Mouse (Mus musculus) heart, embryonic 10.5 days (tissue): ENCODE results near the gene Lypd8. TPM values are rescaled to one million over a fixed set of nuclear protein-coding genes. Genes with fewer than 3 reads are reported as not detected.
"Not testable (repeated sequence)": the region's sequence is repeated elsewhere in the genome, so short reads cannot be mapped to it uniquely, and the experiment has no call there.

Experiments used
- DNase-seq: peaks from one replicate; pipeline ENCODE4 v3.0.0-alpha.2; 2017; ENCODE audit warnings: low spot score
- H3K27ac ChIP-seq: fragments of 300-500 bp; sonication (generic); 2 replicates; pipeline ENCODE4 v1.5.1; 2016; ENCODE audit warnings: mild to moderate bottlenecking
- H3K27me3 ChIP-seq: fragments of 300-500 bp; sonication (generic); 2 replicates; pipeline ENCODE4 v1.6.1; 2016; ENCODE audit warnings: mild to moderate bottlenecking; ENCODE audit not compliant: poor library complexity, insufficient read depth, severe bottlenecking
- H3K36me3 ChIP-seq: fragments of 300-500 bp; sonication (generic); 2 replicates; pipeline ENCODE4 v1.6.1; 2016; ENCODE audit warnings: mild to moderate bottlenecking, moderate library complexity
- H3K4me1 ChIP-seq: fragments of 300-500 bp; sonication (generic); 2 replicates; pipeline ENCODE4 v1.6.1; 2016; ENCODE audit warnings: mild to moderate bottlenecking
- H3K4me3 ChIP-seq: fragments of 300-500 bp; sonication (generic); 2 replicates; pipeline ENCODE4 v1.5.1; 2016; ENCODE audit warnings: mild to moderate bottlenecking, moderate library complexity
- H3K9me3 ChIP-seq: fragments of 300-500 bp; sonication (generic); 2 replicates; pipeline ENCODE4 v1.6.1; 2016; ENCODE audit warnings: mild to moderate bottlenecking, moderate library complexity
- WGBS: fragments of 180-500 bp; shearing (Covaris S2); methylation state at CpG from one replicate; pipeline ENCODE4 v1.1.7; 2016; 5-methylcytosine and 5-hydroxymethylcytosine counted together
- polyA plus RNA-seq: library from polyadenylated mRNA; unstranded; fragments of >200 nt; fragmentation: Nextera tagmentation; extraction: Ambion mirVana; gene quantifications from 2 replicates; pipeline ENCODE4 v1.2.1, GENCODE M21; 2016

Lypd8 gene
- polyA plus RNA-seq, 1 experiment from 2014 or later: not detected

GRCm38 (mm10) chr11:58354927-58355326, 23.9 kb upstream of the Lypd8 start:
- H3K27me3 ChIP-seq: no peaks in the 10 kb centered on the region
- WGBS: 75% methylated on average over 3 of the region's 3 CpGs

DNA sequence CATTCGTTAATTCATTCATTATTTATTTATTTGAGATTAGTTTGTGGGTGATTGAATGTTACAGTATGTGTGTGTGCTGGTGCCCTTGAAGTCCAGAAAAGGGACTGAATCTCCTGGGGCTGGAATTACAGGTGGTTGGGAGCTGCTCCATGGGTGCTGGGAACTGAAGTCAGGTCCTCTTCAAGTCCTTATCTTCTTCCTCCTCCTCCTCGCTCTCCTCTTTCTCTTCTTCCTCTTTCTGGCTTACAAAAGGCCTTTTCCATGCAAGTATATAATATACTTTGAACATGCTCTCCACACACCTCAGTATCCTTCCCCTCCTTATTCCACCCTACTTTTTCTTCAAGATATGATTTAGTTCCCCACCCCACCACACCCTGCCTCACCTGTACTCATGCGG, 21.8 kb upstream of the Lypd8 start:
- Histone ChIP-seq H3K4me3 (no peak overlapping the region), H3K9me3 (no peaks in the 10 kb centered on the region), H3K36me3 (no peaks in the 10 kb centered on the region), H3K27me3 (no peaks in the 10 kb centered on the region), H3K27ac (no peak overlapping the region), H3K4me1 (peaks cover 7% of the 10 kb centered on the region; the same call in 1 of the 2 replicates)
- WGBS: 83% methylated on average over 3 of the region's 3 CpGs
- DNase-seq: no peak

More at GRCm38 (mm10) chr11:58354927-58355326, 23.9 kb upstream of the Lypd8 start:
- H3K36me3 ChIP-seq: no peaks in the 10 kb centered on the region
- H3K9me3 ChIP-seq: no peaks in the 10 kb centered on the region
- H3K4me1 ChIP-seq: peaks cover 7% of the 10 kb centered on the region; the same call in 1 of the 2 replicates
- DNase-seq: no peak
- H3K4me3 ChIP-seq: no peak overlapping the region
- H3K27ac ChIP-seq: no peak overlapping the region

DNA sequence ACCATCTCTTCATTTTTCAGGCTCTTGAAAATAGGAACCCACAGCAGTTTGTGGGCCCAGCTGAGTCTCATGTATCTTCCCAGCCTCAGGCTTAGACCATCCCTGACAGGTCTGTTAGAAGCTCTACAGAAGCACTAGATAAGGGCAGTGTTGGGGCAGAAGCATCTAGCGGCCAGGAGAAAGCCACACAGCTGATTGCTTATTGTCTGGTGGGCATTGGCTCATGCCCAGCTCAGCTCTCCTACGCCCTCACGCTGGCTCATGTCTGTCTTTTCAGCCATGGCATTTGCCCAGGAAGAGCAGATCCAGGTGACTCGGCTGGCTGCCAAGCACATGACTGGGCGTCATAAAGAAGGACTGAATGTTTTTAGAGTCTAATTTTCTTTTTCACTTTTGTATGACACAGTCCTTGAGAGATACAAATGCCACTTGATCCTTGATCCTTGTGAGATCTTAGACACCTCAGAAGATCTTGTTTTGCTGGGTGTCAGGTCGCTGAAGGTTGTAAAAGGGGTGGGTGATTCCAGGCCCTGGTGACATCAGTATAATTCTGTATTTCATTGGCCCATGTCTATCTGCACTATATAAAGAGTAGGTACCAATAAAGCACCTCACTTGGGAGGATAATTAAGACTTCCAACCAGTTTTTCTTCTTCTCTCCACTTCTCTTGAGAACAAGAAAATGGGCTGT, 20.9 kb upstream of the Lypd8 start:
- DNase-seq: no peak
- Histone ChIP-seq H3K4me1 (peaks cover 7% of the 10 kb centered on the region; the same call in 1 of the 2 replicates), H3K9me3 (no peaks in the 10 kb centered on the region), H3K27ac (no peak overlapping the region), H3K4me3 (no peak overlapping the region), H3K27me3 (no peaks in the 10 kb centered on the region), H3K36me3 (no peaks in the 10 kb centered on the region)
- 83% methylated on average over 6 of the region's 6 CpGs for WGBS

DNA sequence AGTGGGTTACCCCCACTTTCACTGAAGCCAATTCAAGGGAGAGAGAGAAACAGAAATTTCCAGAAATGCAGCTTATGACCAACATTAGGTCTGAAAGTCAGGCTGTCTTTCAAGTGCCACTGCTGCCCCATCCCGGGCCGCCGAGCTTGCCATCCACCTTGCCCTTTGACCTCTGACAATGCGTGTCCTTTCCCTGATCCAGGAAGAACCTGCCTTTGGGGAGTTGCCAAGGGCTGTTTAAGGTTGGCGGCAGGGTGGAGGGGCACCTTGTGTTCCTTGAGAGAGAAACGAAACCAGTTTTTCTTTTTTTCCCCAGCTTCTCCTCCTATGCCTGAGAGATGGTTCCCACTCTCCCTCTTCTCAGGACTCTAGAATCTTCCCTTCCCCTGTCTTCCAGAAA, 16.3 kb upstream of the Lypd8 start:
- no CpG with 5 or more reads among the region's 6 CpGs for WGBS
- not testable (repeated sequence) for H3K4me1 ChIP-seq, H3K27ac ChIP-seq, H3K36me3 ChIP-seq, H3K27me3 ChIP-seq, DNase-seq, H3K4me3 ChIP-seq, H3K9me3 ChIP-seq

- Histone ChIP-seq H3K9me3 (no peaks in the 10 kb centered on the region), H3K27me3 (no peaks in the 10 kb centered on the region), H3K36me3 (no peaks in the 10 kb centered on the region), H3K27ac (no peak overlapping the region), H3K4me1 (no peaks in the 10 kb centered on the region), H3K4me3 (no peak overlapping the region)
- WGBS: 66% methylated on average over 3 of the region's 3 CpGs
- no peak for DNase-seq
Observed at GRCm38 (mm10) chr11:58364454-58364853, 14.4 kb upstream of the Lypd8 start.

- H3K27me3 ChIP-seq, DNase-seq, H3K36me3 ChIP-seq, H3K27ac ChIP-seq, H3K9me3 ChIP-seq, H3K4me3 ChIP-seq, H3K4me1 ChIP-seq: not testable (repeated sequence)
- WGBS: no CpG with 5 or more reads among the region's 6 CpGs
Observed at GRCm38 (mm10) chr11:58366191-58366590, 12.7 kb upstream of the Lypd8 start.

DNA sequence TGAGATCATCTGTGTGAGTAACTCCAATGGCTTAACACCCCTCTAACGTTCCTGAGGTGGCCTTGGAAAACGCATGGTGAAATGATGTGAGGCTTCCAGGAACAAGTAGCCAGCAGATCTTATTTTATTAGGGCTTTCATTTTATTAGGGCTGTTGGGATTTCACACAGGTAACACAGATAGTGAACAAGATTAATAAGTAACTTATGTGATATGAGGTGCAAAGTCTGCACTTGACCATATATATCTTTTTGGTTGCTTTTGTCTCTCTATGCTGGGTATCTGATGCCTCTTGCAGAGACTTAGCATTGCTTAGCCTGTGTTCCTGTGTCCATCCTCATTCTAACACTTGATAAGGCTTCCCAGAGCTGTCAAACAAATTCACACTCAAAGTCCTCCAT, 1.6 kb upstream of the Lypd8 start:
- no peaks in the 10 kb centered on the region for H3K9me3 ChIP-seq
- H3K36me3 ChIP-seq: no peaks in the 10 kb centered on the region
- H3K27me3 ChIP-seq: no peaks in the 10 kb centered on the region
- no peak overlapping the region for H3K27ac ChIP-seq
- WGBS: 78% methylated on average over 2 of the region's 2 CpGs
- no peaks in the 10 kb centered on the region for H3K4me1 ChIP-seq
- no peak overlapping the region for H3K4me3 ChIP-seq
- DNase-seq: no peak

DNA sequence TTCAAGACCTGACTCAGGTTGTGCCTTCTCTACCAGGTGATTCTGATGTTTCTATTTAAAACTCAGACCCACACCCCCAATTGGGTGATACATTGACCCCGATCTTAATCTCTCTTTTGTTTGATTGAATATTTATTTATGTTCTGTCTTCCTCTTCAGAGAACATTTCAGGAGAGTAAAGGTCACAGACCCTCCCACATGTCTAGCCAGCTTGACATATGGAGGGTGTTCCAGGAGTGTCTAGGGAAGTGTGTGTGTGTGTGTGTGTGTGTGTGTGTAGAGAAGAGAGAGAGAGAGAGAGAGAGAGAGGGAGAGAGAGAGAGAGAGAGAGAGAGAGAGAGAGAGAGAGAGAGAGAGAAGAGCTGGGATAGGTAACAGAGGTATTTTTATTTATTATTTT, 1.2 kb upstream of the Lypd8 start:
- Histone ChIP-seq H3K27me3 (no peaks in the 10 kb centered on the region), H3K27ac (no peak overlapping the region), H3K4me3 (no peak overlapping the region), H3K9me3 (no peaks in the 10 kb centered on the region), H3K36me3 (no peaks in the 10 kb centered on the region), H3K4me1 (no peaks in the 10 kb centered on the region)
- 87% methylated on average over 1 of the region's 1 CpGs for WGBS
- DNase-seq: no peak

DNA sequence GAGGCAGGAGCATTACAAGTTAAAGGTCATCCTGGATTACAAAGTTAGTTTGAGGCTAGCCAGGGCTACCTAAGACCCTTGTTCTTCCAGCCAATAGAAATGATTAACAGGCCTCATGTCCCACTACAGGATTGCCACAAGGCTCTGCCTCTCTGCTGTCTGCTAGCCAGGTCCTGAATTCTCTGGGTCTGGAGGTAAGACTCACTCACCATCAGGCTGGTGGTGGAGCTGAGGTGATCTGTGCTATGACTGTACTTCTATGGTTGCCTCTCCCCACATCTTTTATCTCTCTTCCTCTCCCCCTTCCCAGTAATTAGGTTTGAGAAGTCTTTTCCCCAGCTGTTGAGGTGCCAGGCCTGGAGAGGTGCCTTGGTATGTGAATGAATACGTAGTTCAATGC, 673 bp downstream of the Lypd8 start:
- no peak overlapping the region for H3K4me3 ChIP-seq
- H3K27ac ChIP-seq: no peak overlapping the region
- 77% methylated on average over 1 of the region's 1 CpGs for WGBS
- H3K9me3 ChIP-seq: no peaks in the 10 kb centered on the region
- no peaks in the 10 kb centered on the region for H3K4me1 ChIP-seq
- peaks cover 3% of the 10 kb centered on the region; the same call in 1 of the 2 replicates for H3K27me3 ChIP-seq
- H3K36me3 ChIP-seq: no peaks in the 10 kb centered on the region
- no peak for DNase-seq

DNA sequence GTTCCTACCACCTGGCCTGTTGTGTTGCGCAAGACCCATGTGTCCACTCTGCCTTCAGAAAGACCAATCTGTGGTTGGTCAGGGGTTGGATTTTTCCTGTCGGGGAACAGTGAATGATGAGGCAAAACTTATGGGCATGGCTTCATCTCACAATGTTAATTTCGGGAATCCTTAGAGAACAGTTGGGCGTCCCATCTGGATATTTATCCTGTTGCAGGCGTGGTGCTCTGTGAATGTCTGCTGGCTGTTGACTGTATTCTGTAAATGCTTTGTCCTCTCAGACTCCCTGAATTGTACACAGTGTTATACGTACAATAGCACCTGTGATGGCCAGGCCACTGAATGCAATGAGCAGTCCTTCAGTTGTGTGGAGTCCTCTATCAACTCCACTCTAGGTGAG, 3.6 kb downstream of the Lypd8 start:
- no peak for DNase-seq
- Histone ChIP-seq H3K36me3 (no peaks in the 10 kb centered on the region), H3K27me3 (peaks cover 3% of the 10 kb centered on the region; the same call in 1 of the 2 replicates), H3K27ac (no peak overlapping the region), H3K9me3 (no peaks in the 10 kb centered on the region), H3K4me3 (no peak overlapping the region), H3K4me1 (no peaks in the 10 kb centered on the region)
- whole genome bisulfite sequencing: 92% methylated on average over 6 of the region's 6 CpGs

- H3K36me3 ChIP-seq: no peaks in the 10 kb centered on the region
- H3K9me3 ChIP-seq: no peaks in the 10 kb centered on the region
- H3K4me1 ChIP-seq: no peaks in the 10 kb centered on the region
- WGBS: 54% methylated on average over 6 of the region's 6 CpGs
- H3K27ac ChIP-seq: no peak overlapping the region
- DNase-seq: no peak
- no peak overlapping the region for H3K4me3 ChIP-seq
- H3K27me3 ChIP-seq: no peaks in the 10 kb centered on the region
Observed at GRCm38 (mm10) chr11:58399985-58400645, 21.3 kb downstream of the Lypd8 start.

DNA sequence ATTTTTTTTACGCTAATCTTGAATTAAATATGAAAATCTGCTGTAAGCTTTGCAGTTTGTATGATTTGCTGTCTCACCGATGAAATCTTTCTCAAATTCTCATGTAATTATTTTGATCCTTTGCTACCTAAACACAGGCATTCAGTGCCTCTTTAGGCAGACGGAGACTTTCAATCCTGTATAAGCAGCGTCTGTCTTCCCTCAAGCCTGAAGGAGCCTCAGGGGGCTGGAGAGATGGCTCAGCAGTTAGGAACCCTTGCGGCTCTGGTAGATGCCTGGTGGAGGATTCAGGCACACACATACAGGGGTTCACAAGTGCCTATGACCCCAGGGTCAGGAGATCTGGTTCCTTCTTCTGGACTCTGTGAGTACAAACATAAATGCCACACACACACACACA, 21.8 kb downstream of the Lypd8 start:
- Histone ChIP-seq H3K9me3 (no peaks in the 10 kb centered on the region), H3K4me3 (no peak overlapping the region), H3K27me3 (no peaks in the 10 kb centered on the region), H3K36me3 (no peaks in the 10 kb centered on the region), H3K27ac (no peak overlapping the region), H3K4me1 (no peaks in the 10 kb centered on the region)
- DNase-seq: no peak
- WGBS: 66% methylated on average over 5 of the region's 5 CpGs

DNA sequence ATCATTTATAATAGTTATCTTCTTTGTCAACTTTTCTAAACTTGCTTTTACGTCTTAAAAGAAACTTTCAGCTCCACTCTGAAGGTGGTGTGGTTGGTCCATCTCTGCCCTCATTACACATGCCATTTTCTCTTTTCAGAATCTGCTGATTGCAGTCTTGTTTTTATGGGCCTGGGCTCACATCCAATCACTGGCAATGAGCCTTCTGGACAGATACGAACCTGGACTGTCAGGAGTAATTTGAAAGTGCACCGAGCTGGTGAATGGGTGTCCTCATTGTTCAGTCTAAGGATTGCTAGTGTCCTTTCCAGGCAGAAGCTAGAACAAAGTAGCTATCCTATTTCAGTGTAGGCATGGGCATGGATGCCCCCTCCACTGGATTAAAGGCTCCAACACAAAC, 29.2 kb downstream of the Lypd8 start:
- WGBS: 77% methylated on average over 3 of the region's 3 CpGs
- Histone ChIP-seq H3K36me3 (no peaks in the 10 kb centered on the region), H3K4me1 (no peaks in the 10 kb centered on the region), H3K9me3 (no peaks in the 10 kb centered on the region), H3K4me3 (no peak overlapping the region), H3K27ac (no peak overlapping the region), H3K27me3 (no peaks in the 10 kb centered on the region)
- DNase-seq: no peak
